Mouse (Mus musculus): ENCODE measurements around the gene Mfsd9. TPM values are rescaled to one million over a fixed set of nuclear protein-coding genes. Genes with fewer than 3 reads are reported as not detected.

Gene Mfsd9
- polyA plus RNA-seq, 2 experiments, result 0.36 to 0.70 TPM

GRCm38 (mm10) chr1:40799121-40799520 is 8.6 kb upstream of the Mfsd9 start:
- no peak overlapping the region for H3K27ac ChIP-seq
- no peak overlapping the region for H3K9ac ChIP-seq (replicated peaks)
- H3K4me2 ChIP-seq (ENCODE audit: low read depth), result no peak overlapping the region
- ATAC-seq (ENCODE audit: insufficient read depth), result no peak
- DNase-seq (ENCODE audit: low read depth in 3 of 3, low spot score in 3 of 3), result no peak
- no peaks in the 10 kb centered on the region for H3K36me3 ChIP-seq (replicated peaks; ENCODE audit: control insufficient read depth, insufficient read depth, low read depth)
- H3K4me3 ChIP-seq (ENCODE audit: insufficient read depth in 1 of 2, low read depth in 2 of 2, low read length in 2 of 2), result no peak overlapping the region
- H3K4me1 ChIP-seq (replicated peaks; ENCODE audit: control insufficient read depth in 2 of 2, insufficient read depth in 2 of 2, low read length in 1 of 2), result no peaks in the 10 kb centered on the region
- TF ChIP-seq EP300 (IDR thresholded peaks at IDR 0.05; ENCODE audit: low read depth), result no peak
- no peak for TF ChIP-seq CTCF (IDR thresholded peaks at IDR 0.05; ENCODE audit: low read depth)
- whole genome bisulfite sequencing (ENCODE audit: insufficient replicate concordance), result 75% methylated on average over 8 of the region's 8 CpGs
- no peaks in the 10 kb centered on the region for H3K9me3 ChIP-seq (ENCODE audit: control insufficient read depth, low read length)
- no peaks in the 10 kb centered on the region for H3K27me3 ChIP-seq (ENCODE audit: control insufficient read depth, insufficient read depth, low read length)

DNA sequence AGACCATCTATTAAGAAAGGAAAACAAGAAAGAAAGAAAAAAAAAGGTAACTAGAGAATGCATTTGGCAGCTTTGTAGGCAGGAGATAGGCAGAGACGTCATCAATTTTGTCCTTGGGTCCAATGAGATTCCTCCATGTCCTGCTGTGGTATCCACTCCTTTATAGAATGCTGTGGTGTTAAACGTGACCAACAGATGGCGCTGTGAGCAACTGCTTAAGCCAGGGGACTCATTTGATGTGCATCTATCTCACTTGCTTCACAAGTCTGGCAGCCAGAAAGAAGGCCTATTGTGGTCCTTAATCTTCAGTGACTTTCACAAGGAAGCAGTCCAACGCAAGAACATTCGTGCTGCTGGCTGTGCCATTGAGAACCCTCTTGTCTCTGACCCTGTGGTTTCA is 6.9 kb upstream of the Mfsd9 start:
- H3K9ac ChIP-seq (replicated peaks), result no peak overlapping the region
- 17% methylated on average over 5 of the region's 5 CpGs for WGBS (ENCODE audit: insufficient replicate concordance)
- no peak for TF ChIP-seq EP300 (IDR thresholded peaks at IDR 0.05; ENCODE audit: low read depth)
- TF ChIP-seq CTCF (IDR thresholded peaks at IDR 0.05; ENCODE audit: low read depth), result peak; percentile 84

GRCm38 (mm10) chr1:40795508-40795907 is 5.0 kb upstream of the Mfsd9 start:
- Histone ChIP-seq H3K4me1 (replicated peaks; ENCODE audit: control insufficient read depth in 2 of 2, insufficient read depth in 2 of 2, low read length in 1 of 2) (peaks cover 0 to 5% of the 10 kb centered on the region in 2 experiments; a peak in 2 of 4 replicates), H3K9ac (replicated peaks) (no peak overlapping the region), H3K4me2 (ENCODE audit: low read depth) (no peak overlapping the region), H3K4me3 (ENCODE audit: insufficient read depth in 1 of 2, low read depth in 2 of 2, low read length in 2 of 2) (no peak overlapping the region), H3K36me3 (replicated peaks; ENCODE audit: control insufficient read depth, insufficient read depth, low read depth) (no peaks in the 10 kb centered on the region), H3K9me3 (ENCODE audit: control insufficient read depth, low read length) (no peaks in the 10 kb centered on the region), H3K27me3 (ENCODE audit: control insufficient read depth, insufficient read depth, low read length) (no peaks in the 10 kb centered on the region), H3K27ac (no peak overlapping the region)
- WGBS (ENCODE audit: insufficient replicate concordance), result 85% methylated on average over 1 of the region's 1 CpGs
- ATAC-seq (ENCODE audit: insufficient read depth) (no peak), DNase-seq (ENCODE audit: low read depth in 3 of 3, low spot score in 3 of 3) (no peak)
- TF ChIP-seq CTCF (IDR thresholded peaks at IDR 0.05; ENCODE audit: low read depth), result no peak
- no peak for TF ChIP-seq EP300 (IDR thresholded peaks at IDR 0.05; ENCODE audit: low read depth)

More for the DNA sequence above, 6.9 kb upstream of the Mfsd9 start:
- Histone ChIP-seq H3K27me3 (ENCODE audit: control insufficient read depth, insufficient read depth, low read length) (no peaks in the 10 kb centered on the region), H3K4me2 (ENCODE audit: low read depth) (no peak overlapping the region), H3K9me3 (ENCODE audit: control insufficient read depth, low read length) (no peaks in the 10 kb centered on the region), H3K36me3 (replicated peaks; ENCODE audit: control insufficient read depth, insufficient read depth, low read depth) (no peaks in the 10 kb centered on the region), H3K4me3 (ENCODE audit: insufficient read depth in 1 of 2, low read depth in 2 of 2, low read length in 2 of 2) (no peak overlapping the region), H3K4me1 (replicated peaks; ENCODE audit: control insufficient read depth in 2 of 2, insufficient read depth in 2 of 2, low read length in 1 of 2) (no peaks in the 10 kb centered on the region), H3K27ac (no peak overlapping the region)
- ATAC-seq (ENCODE audit: insufficient read depth) (no peak), DNase-seq (ENCODE audit: low read depth in 3 of 3, low spot score in 3 of 3) (peak; percentile 50 to 51 (median 50))

GRCm38 (mm10) chr1:40789666-40790233 is 737 bp downstream of the Mfsd9 start:
- TF ChIP-seq CTCF (IDR thresholded peaks at IDR 0.05; ENCODE audit: low read depth), result no peak
- TF ChIP-seq EP300 (IDR thresholded peaks at IDR 0.05; ENCODE audit: low read depth), result no peak
- Histone ChIP-seq H3K27me3 (ENCODE audit: control insufficient read depth, insufficient read depth, low read length) (no peaks in the 10 kb centered on the region), H3K9me3 (ENCODE audit: control insufficient read depth, low read length) (no peaks in the 10 kb centered on the region), H3K9ac (replicated peaks) (peak overlapping the region; percentile 70), H3K36me3 (replicated peaks; ENCODE audit: control insufficient read depth, insufficient read depth, low read depth) (no peaks in the 10 kb centered on the region), H3K4me2 (ENCODE audit: low read depth) (peak overlapping the region; percentile 76), H3K4me1 (replicated peaks; ENCODE audit: control insufficient read depth in 2 of 2, insufficient read depth in 2 of 2, low read length in 1 of 2) (peaks cover 0 to 9% of the 10 kb centered on the region in 2 experiments; a peak in 2 of 4 replicates), H3K4me3 (ENCODE audit: insufficient read depth in 1 of 2, low read depth in 2 of 2, low read length in 2 of 2) (peak overlapping the region; percentile 73 to 91), H3K27ac (no peak overlapping the region)
- no peak for DNase-seq (ENCODE audit: low read depth in 3 of 3, low spot score in 3 of 3)
- 46% methylated on average over 5 of the region's 5 CpGs for WGBS (ENCODE audit: insufficient replicate concordance)
- no peak for ATAC-seq (ENCODE audit: insufficient read depth)

GRCm38 (mm10) chr1:40788956-40789355 is 1.5 kb downstream of the Mfsd9 start:
- Histone ChIP-seq H3K4me2 (ENCODE audit: low read depth) (no peak overlapping the region), H3K9ac (replicated peaks) (no peak overlapping the region), H3K27me3 (ENCODE audit: control insufficient read depth, insufficient read depth, low read length) (no peaks in the 10 kb centered on the region), H3K4me3 (ENCODE audit: insufficient read depth in 1 of 2, low read depth in 2 of 2, low read length in 2 of 2) (no peak overlapping the region), H3K9me3 (ENCODE audit: control insufficient read depth, low read length) (no peaks in the 10 kb centered on the region), H3K27ac (no peak overlapping the region), H3K4me1 (replicated peaks; ENCODE audit: control insufficient read depth in 2 of 2, insufficient read depth in 2 of 2, low read length in 1 of 2) (peaks cover 0 to 9% of the 10 kb centered on the region in 2 experiments; a peak in 2 of 4 replicates), H3K36me3 (replicated peaks; ENCODE audit: control insufficient read depth, insufficient read depth, low read depth) (no peaks in the 10 kb centered on the region)
- no peak for ATAC-seq (ENCODE audit: insufficient read depth)
- TF ChIP-seq EP300 (IDR thresholded peaks at IDR 0.05; ENCODE audit: low read depth), result no peak
- no peak for TF ChIP-seq CTCF (IDR thresholded peaks at IDR 0.05; ENCODE audit: low read depth)
- DNase-seq (ENCODE audit: low read depth in 3 of 3, low spot score in 3 of 3), result no peak
- WGBS (ENCODE audit: insufficient replicate concordance), result 73% methylated on average over 6 of the region's 6 CpGs

All from liver, embryonic 14.5 days (tissue).